Mouse (Mus musculus): ENCODE data around the gene Prkg1. TPM values are rescaled to one million over a fixed set of nuclear protein-coding genes. Genes with fewer than 3 reads are reported as not detected.
A peak's percentile ranks its signal among the peaks of the same experiment; 100 is the strongest.

Gene Prkg1
- polyA plus RNA-seq, 1 experiment from 2014 or later: 3.2 TPM

DNA sequence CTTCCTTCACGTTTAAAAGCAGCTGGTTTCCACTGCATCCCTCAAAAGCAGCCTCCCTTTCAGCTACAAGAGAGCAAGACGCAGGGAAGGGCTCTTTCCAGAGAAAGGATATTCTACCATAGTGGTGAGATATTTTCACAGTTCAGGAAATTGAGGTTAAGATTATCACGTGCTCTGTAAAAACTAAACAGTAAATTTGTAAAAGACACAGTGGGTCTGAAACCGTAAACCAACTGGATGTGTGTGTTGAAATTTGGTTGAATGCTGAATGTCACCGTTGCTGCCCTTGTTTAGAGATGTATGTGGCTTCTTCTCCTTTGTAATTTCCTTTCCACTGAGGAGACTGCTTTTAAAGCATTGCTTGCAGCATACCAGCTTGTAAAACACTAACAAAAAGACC is 565.2 kb downstream of the Prkg1 start:
- no peak for ATAC-seq
- Histone ChIP-seq H3K4me3 (replicated peaks; ENCODE audit: low read length) (no peak overlapping the region), H3K4me1 (replicated peaks; ENCODE audit: control insufficient read depth, insufficient read depth, low read length) (no peaks in the 10 kb centered on the region), H3K9me3 (ENCODE audit: control insufficient read depth, low read length) (no peaks in the 10 kb centered on the region), H3K4me2 (ENCODE audit: low read length) (no peak overlapping the region), H3K9ac (replicated peaks; ENCODE audit: low read depth, low read length) (no peak overlapping the region), H3K27me3 (replicated peaks; ENCODE audit: control insufficient read depth, insufficient read depth, low read length) (no peaks in the 10 kb centered on the region), H3K36me3 (ENCODE audit: control insufficient read depth, insufficient read depth) (no peaks in the 10 kb centered on the region), H3K27ac (ENCODE audit: low read length) (no peak overlapping the region)
- 43% methylated on average over 5 of the region's 5 CpGs for WGBS

GRCm38 (mm10) chr19:31198461-31198860 is 566.4 kb downstream of the Prkg1 start:
- no peaks in the 10 kb centered on the region for H3K36me3 ChIP-seq (ENCODE audit: control insufficient read depth, insufficient read depth)
- no peak overlapping the region for H3K27ac ChIP-seq (ENCODE audit: low read length)
- ATAC-seq: no peak
- H3K9ac ChIP-seq (replicated peaks; ENCODE audit: low read depth, low read length): no peak overlapping the region
- no peak overlapping the region for H3K4me3 ChIP-seq (replicated peaks; ENCODE audit: low read length)
- H3K9me3 ChIP-seq (ENCODE audit: control insufficient read depth, low read length): no peaks in the 10 kb centered on the region
- WGBS: 45% methylated on average over 4 of the region's 4 CpGs
- no peaks in the 10 kb centered on the region for H3K4me1 ChIP-seq (replicated peaks; ENCODE audit: control insufficient read depth, insufficient read depth, low read length)
- no peak overlapping the region for H3K4me2 ChIP-seq (ENCODE audit: low read length)
- no peaks in the 10 kb centered on the region for H3K27me3 ChIP-seq (replicated peaks; ENCODE audit: control insufficient read depth, insufficient read depth, low read length)

GRCm38 (mm10) chr19:31197076-31197475 is 567.8 kb downstream of the Prkg1 start:
- H3K4me3 ChIP-seq (replicated peaks; ENCODE audit: low read length): no peak overlapping the region
- WGBS: 65% methylated on average over 6 of the region's 6 CpGs

GRCm38 (mm10) chr19:31188559-31189218 is 576.1 kb downstream of the Prkg1 start:
- peaks cover 8% of the 10 kb centered on the region; the same call in 1 of the 2 replicates for H3K4me1 ChIP-seq (replicated peaks; ENCODE audit: control insufficient read depth, insufficient read depth, low read length)
- peak overlapping the region; percentile 3; the same call in 1 of the 2 replicates for H3K27ac ChIP-seq (ENCODE audit: low read length)
- H3K36me3 ChIP-seq (ENCODE audit: control insufficient read depth, insufficient read depth): no peaks in the 10 kb centered on the region
- peak overlapping the region; percentile 3; the same call in 1 of the 2 replicates for H3K4me2 ChIP-seq (ENCODE audit: low read length)
- no peak overlapping the region for H3K4me3 ChIP-seq (replicated peaks; ENCODE audit: low read length)
- no peaks in the 10 kb centered on the region for H3K27me3 ChIP-seq (replicated peaks; ENCODE audit: control insufficient read depth, insufficient read depth, low read length)
- H3K9me3 ChIP-seq (ENCODE audit: control insufficient read depth, low read length): no peaks in the 10 kb centered on the region
- no peak overlapping the region for H3K9ac ChIP-seq (replicated peaks; ENCODE audit: low read depth, low read length)
- peak; percentile 71 for ATAC-seq
- WGBS: 41% methylated on average over 6 of the region's 6 CpGs

More at GRCm38 (mm10) chr19:31197076-31197475, 567.8 kb downstream of the Prkg1 start:
- H3K4me1 ChIP-seq (replicated peaks; ENCODE audit: control insufficient read depth, insufficient read depth, low read length): no peaks in the 10 kb centered on the region
- no peaks in the 10 kb centered on the region for H3K27me3 ChIP-seq (replicated peaks; ENCODE audit: control insufficient read depth, insufficient read depth, low read length)
- H3K27ac ChIP-seq (ENCODE audit: low read length): no peak overlapping the region
- no peaks in the 10 kb centered on the region for H3K9me3 ChIP-seq (ENCODE audit: control insufficient read depth, low read length)
- no peaks in the 10 kb centered on the region for H3K36me3 ChIP-seq (ENCODE audit: control insufficient read depth, insufficient read depth)
- ATAC-seq: no peak
- H3K4me2 ChIP-seq (ENCODE audit: low read length): no peak overlapping the region
- no peak overlapping the region for H3K9ac ChIP-seq (replicated peaks; ENCODE audit: low read depth, low read length)

GRCm38 (mm10) chr19:31180757-31181156 is 584.1 kb downstream of the Prkg1 start:
- H3K36me3 ChIP-seq (ENCODE audit: control insufficient read depth, insufficient read depth): no peaks in the 10 kb centered on the region

GRCm38 (mm10) chr19:31177279-31177922 is 587.4 kb downstream of the Prkg1 start:
- H3K27me3 ChIP-seq (replicated peaks; ENCODE audit: control insufficient read depth, insufficient read depth, low read length): no peaks in the 10 kb centered on the region
- H3K36me3 ChIP-seq (ENCODE audit: control insufficient read depth, insufficient read depth): no peaks in the 10 kb centered on the region
- ATAC-seq: no peak
- H3K4me2 ChIP-seq (ENCODE audit: low read length): no peak overlapping the region
- no peak overlapping the region for H3K9ac ChIP-seq (replicated peaks; ENCODE audit: low read depth, low read length)
- no peak overlapping the region for H3K27ac ChIP-seq (ENCODE audit: low read length)
- 87% methylated on average over 8 of the region's 8 CpGs for WGBS
- no peak overlapping the region for H3K4me3 ChIP-seq (replicated peaks; ENCODE audit: low read length)
- H3K9me3 ChIP-seq (ENCODE audit: control insufficient read depth, low read length): no peaks in the 10 kb centered on the region
- H3K4me1 ChIP-seq (replicated peaks; ENCODE audit: control insufficient read depth, insufficient read depth, low read length): no peaks in the 10 kb centered on the region

More at GRCm38 (mm10) chr19:31180757-31181156, 584.1 kb downstream of the Prkg1 start:
- 77% methylated on average over 4 of the region's 4 CpGs for WGBS
- ATAC-seq: peak; percentile 84
- H3K4me2 ChIP-seq (ENCODE audit: low read length): no peak overlapping the region
- H3K9me3 ChIP-seq (ENCODE audit: control insufficient read depth, low read length): no peaks in the 10 kb centered on the region
- no peaks in the 10 kb centered on the region for H3K27me3 ChIP-seq (replicated peaks; ENCODE audit: control insufficient read depth, insufficient read depth, low read length)
- H3K27ac ChIP-seq (ENCODE audit: low read length): no peak overlapping the region
- H3K9ac ChIP-seq (replicated peaks; ENCODE audit: low read depth, low read length): no peak overlapping the region
- H3K4me1 ChIP-seq (replicated peaks; ENCODE audit: control insufficient read depth, insufficient read depth, low read length): no peaks in the 10 kb centered on the region
- H3K4me3 ChIP-seq (replicated peaks; ENCODE audit: low read length): no peak overlapping the region

DNA sequence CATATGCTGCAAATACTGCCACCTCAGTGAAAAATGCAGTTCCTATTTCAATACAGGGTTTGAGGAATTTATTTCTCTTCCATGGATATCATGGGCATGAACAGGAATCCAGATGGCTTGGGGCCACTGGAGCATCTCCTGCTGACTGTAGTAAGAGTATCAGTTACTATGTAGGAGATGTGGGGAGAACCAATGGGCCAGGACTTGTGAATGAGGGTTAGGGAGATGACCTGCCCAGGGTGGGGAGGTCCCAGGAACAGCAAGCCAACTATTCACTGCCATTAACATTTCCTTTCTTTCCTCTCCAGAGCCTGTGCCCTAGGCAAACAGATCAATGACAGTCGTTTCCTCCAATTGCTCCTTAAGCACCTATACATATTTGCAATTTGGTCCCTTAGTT is 593.8 kb downstream of the Prkg1 start:
- no peak for ATAC-seq

DNA sequence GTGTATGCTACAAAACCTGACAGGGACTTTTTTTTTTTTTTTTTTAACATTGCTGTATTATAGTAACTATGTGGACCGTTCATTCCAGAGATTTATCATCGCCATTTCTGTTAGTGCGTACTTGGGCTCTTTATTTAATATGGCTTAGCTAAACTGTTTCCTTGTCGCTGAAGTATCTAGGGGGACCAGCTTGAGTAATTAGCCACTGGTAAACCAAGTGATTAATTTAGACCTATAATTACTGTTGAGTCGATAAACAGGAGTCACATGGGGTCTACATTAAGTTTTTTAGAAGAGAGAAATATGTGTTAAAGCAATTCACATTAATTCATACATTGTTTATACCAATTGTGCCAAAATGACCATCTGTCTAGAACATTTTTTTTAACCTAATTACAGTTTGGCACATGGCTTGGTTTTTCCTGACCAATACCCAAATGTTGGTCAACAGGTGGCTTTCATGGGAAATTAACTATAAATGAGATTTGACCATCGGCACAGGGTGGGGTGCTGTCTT is 605.8 kb downstream of the Prkg1 start:
- H3K36me3 ChIP-seq (ENCODE audit: control insufficient read depth, insufficient read depth): no peaks in the 10 kb centered on the region
- no peak overlapping the region for H3K4me2 ChIP-seq (ENCODE audit: low read length)
- H3K27ac ChIP-seq (ENCODE audit: low read length): no peak overlapping the region
- no peaks in the 10 kb centered on the region for H3K27me3 ChIP-seq (replicated peaks; ENCODE audit: control insufficient read depth, insufficient read depth, low read length)
- ATAC-seq: peak; percentile 54; the same call in 1 of the 2 replicates
- 67% methylated on average over 6 of the region's 6 CpGs for WGBS
- H3K9ac ChIP-seq (replicated peaks; ENCODE audit: low read depth, low read length): no peak overlapping the region
- H3K4me3 ChIP-seq (replicated peaks; ENCODE audit: low read length): no peak overlapping the region
- no peaks in the 10 kb centered on the region for H3K9me3 ChIP-seq (ENCODE audit: control insufficient read depth, low read length)
- H3K4me1 ChIP-seq (replicated peaks; ENCODE audit: control insufficient read depth, insufficient read depth, low read length): no peaks in the 10 kb centered on the region

More for the DNA sequence above, 593.8 kb downstream of the Prkg1 start:
- Histone ChIP-seq H3K4me3 (replicated peaks; ENCODE audit: low read length) (no peak overlapping the region), H3K27ac (ENCODE audit: low read length) (no peak overlapping the region), H3K4me2 (ENCODE audit: low read length) (no peak overlapping the region), H3K4me1 (replicated peaks; ENCODE audit: control insufficient read depth, insufficient read depth, low read length) (no peaks in the 10 kb centered on the region), H3K9me3 (ENCODE audit: control insufficient read depth, low read length) (no peaks in the 10 kb centered on the region), H3K36me3 (ENCODE audit: control insufficient read depth, insufficient read depth) (no peaks in the 10 kb centered on the region), H3K9ac (replicated peaks; ENCODE audit: low read depth, low read length) (no peak overlapping the region), H3K27me3 (replicated peaks; ENCODE audit: control insufficient read depth, insufficient read depth, low read length) (no peaks in the 10 kb centered on the region)
- WGBS: 68% methylated on average over 1 of the region's 1 CpGs

DNA sequence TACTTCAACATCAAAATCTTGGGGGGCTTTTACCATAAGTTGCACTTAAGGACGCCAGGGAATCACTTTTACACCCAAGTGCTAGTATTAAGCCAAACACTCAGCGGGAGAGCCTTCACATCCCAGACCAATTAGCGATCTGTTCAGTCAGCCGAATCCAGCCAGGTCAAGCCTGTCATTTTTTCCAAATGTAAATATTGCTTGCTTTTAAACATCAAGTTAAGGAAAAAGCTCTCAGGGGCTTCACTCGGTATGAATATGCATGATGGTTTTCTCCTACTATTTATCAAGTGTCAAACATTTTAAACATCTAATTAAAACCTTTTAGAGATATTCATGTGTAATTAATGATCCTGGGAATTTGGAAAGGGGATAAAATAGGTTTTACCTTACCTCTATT is 611.4 kb downstream of the Prkg1 start:
- Histone ChIP-seq H3K27ac (ENCODE audit: low read length) (no peak overlapping the region), H3K4me3 (replicated peaks; ENCODE audit: low read length) (no peak overlapping the region), H3K4me1 (replicated peaks; ENCODE audit: control insufficient read depth, insufficient read depth, low read length) (peaks cover 3% of the 10 kb centered on the region), H3K27me3 (replicated peaks; ENCODE audit: control insufficient read depth, insufficient read depth, low read length) (no peaks in the 10 kb centered on the region), H3K4me2 (ENCODE audit: low read length) (no peak overlapping the region), H3K9ac (replicated peaks; ENCODE audit: low read depth, low read length) (no peak overlapping the region), H3K9me3 (ENCODE audit: control insufficient read depth, low read length) (no peaks in the 10 kb centered on the region), H3K36me3 (ENCODE audit: control insufficient read depth, insufficient read depth) (no peaks in the 10 kb centered on the region)
- peak; percentile 55; the same call in 1 of the 2 replicates for ATAC-seq
- 1% methylated on average over 5 of the region's 5 CpGs for WGBS
